Mouse (Mus musculus): Measurements from ENCODE around the gene C1galt1. TPM values are rescaled to one million over a fixed set of nuclear protein-coding genes. Genes with fewer than 3 reads are reported as not detected.
A peak's percentile ranks its signal among the peaks of the same experiment; 100 is the strongest.

The C1galt1 gene
- 1 to 10 TPM; 4.5 to 8.2 TPM for polyA plus RNA-seq (2017; shearing (Covaris generic))

- ATAC-seq = peak; percentile 23
Observed at GRCm38 (mm10) chr6:7844802-7845679, at the start of gene C1galt1. TSS of gene C1galt1 (plus strand) at chr6:7844842.

- ATAC-seq = no peak
Observed at GRCm38 (mm10) chr6:7799969-7800368, 44.7 kb upstream of the C1galt1 start.

GRCm38 (mm10) chr6:7803765-7804542 lies 40.7 kb upstream of the C1galt1 start:
- no peak for ATAC-seq

GRCm38 (mm10) chr6:7814146-7814545 lies 30.5 kb upstream of the C1galt1 start:
- no peak for ATAC-seq

- ATAC-seq = no peak
Observed at GRCm38 (mm10) chr6:7816233-7816632, 28.4 kb upstream of the C1galt1 start.

GRCm38 (mm10) chr6:7822688-7823087 lies 22.0 kb upstream of the C1galt1 start:
- no peak for ATAC-seq

GRCm38 (mm10) chr6:7830793-7831192 lies 13.8 kb upstream of the C1galt1 start:
- ATAC-seq = peak; percentile 53

- ATAC-seq = no peak
Observed at GRCm38 (mm10) chr6:7832564-7833175, 12.0 kb upstream of the C1galt1 start.

GRCm38 (mm10) chr6:7843726-7844411 lies 773 bp upstream of the C1galt1 start:
- peak; percentile 59 for ATAC-seq

GRCm38 (mm10) chr6:7844412-7844801 lies 235 bp upstream of the C1galt1 start:
- peak; percentile 74 for ATAC-seq

- ATAC-seq = no peak
Observed at GRCm38 (mm10) chr6:7845680-7846017, 1.0 kb downstream of the C1galt1 start.

- ATAC-seq = peak; percentile 11
Observed at GRCm38 (mm10) chr6:7846726-7847439, 2.2 kb downstream of the C1galt1 start.

GRCm38 (mm10) chr6:7847890-7848508 lies 3.4 kb downstream of the C1galt1 start:
- no peak for ATAC-seq

GRCm38 (mm10) chr6:7848714-7849113 lies 4.1 kb downstream of the C1galt1 start:
- ATAC-seq = no peak

GRCm38 (mm10) chr6:7851036-7851435 lies 6.4 kb downstream of the C1galt1 start:
- ATAC-seq = no peak

- no peak for ATAC-seq
Observed at GRCm38 (mm10) chr6:7852919-7853318, 8.3 kb downstream of the C1galt1 start.

GRCm38 (mm10) chr6:7853461-7853860 lies 8.8 kb downstream of the C1galt1 start:
- no peak for ATAC-seq

- ATAC-seq = peak; percentile 77
Observed at GRCm38 (mm10) chr6:7856682-7857290, 12.1 kb downstream of the C1galt1 start.

- ATAC-seq = no peak
Observed at GRCm38 (mm10) chr6:7857356-7858247, 13.0 kb downstream of the C1galt1 start.

- no peak for ATAC-seq
Observed at GRCm38 (mm10) chr6:7858586-7858985, 13.9 kb downstream of the C1galt1 start.

Measured in CD4-positive, CD25-positive, alpha-beta regulatory T cell, adult 4 months (primary cell).